Mouse (Mus musculus): Measurements from ENCODE around the gene Cnppd1.

- TF ChIP-seq CTCF (IDR thresholded peaks at IDR 0.05; ENCODE audit: insufficient read depth, low read length), result no peak
- no peak for TF ChIP-seq POLR2A (IDR thresholded peaks at IDR 0.05; ENCODE audit: borderline replicate concordance, extremely low read depth, low read depth, low read length)
Observed at GRCm38 (mm10) chr1:75122211-75122610, 20.3 kb downstream of the Cnppd1 start.
